Mouse (Mus musculus): ENCODE results near the gene Cdh26.

GRCm38 (mm10) chr2:178488276-178488675 is 57.9 kb downstream of the Cdh26 start:
- no peak for TF ChIP-seq POLR2A (IDR thresholded peaks at IDR 0.05; ENCODE audit: insufficient read length, low read depth)
- TF ChIP-seq SRF (IDR thresholded peaks at IDR 0.05; ENCODE audit: control insufficient read depth, insufficient read length, low read depth), result no peak
- TF ChIP-seq MYOG (IDR thresholded peaks at IDR 0.05; ENCODE audit: control insufficient read depth in 1 of 3, insufficient read depth in 1 of 3, insufficient read length in 2 of 3, low read depth in 2 of 3), result no peak
- no peak for TF ChIP-seq POLR2AphosphoS2 (IDR thresholded peaks at IDR 0.05; ENCODE audit: insufficient read length, low read depth)
- no peak for TF ChIP-seq MAX (IDR thresholded peaks at IDR 0.05; ENCODE audit: low read depth)
- TF ChIP-seq CEBPB (IDR thresholded peaks at IDR 0.05; ENCODE audit: insufficient read depth, poor library complexity, severe bottlenecking), result no peak
- TF ChIP-seq MYOD1 (IDR thresholded peaks at IDR 0.05; ENCODE audit: control insufficient read depth in 1 of 3, insufficient read length in 2 of 3, low read depth in 2 of 3), result no peak
- TF ChIP-seq USF1 (IDR thresholded peaks at IDR 0.05; ENCODE audit: low read depth), result no peak
- TF ChIP-seq REST (IDR thresholded peaks at IDR 0.05; ENCODE audit: insufficient read depth, insufficient read length), result no peak
- no peak for TF ChIP-seq TCF3 (IDR thresholded peaks at IDR 0.05; ENCODE audit: insufficient read length, low read depth)

All from myocyte (in vitro differentiated cells).